Mouse (Mus musculus) testis, adult 2 months (tissue): ENCODE data around the gene Uts2r.
A peak's percentile ranks its signal among the peaks of the same experiment; 100 is the strongest.

ENCODE experiments used
- CTCF ChIP-seq: fragments of 200-500 bp; IDR thresholded peaks from 2 replicates; pipeline ENCODE4 v1.5.1; 2012; ENCODE audit warnings: low read depth, mild to moderate bottlenecking, inconsistent platforms, low read length, moderate library complexity; ENCODE audit not compliant: control insufficient read depth, insufficient read depth, insufficient replicate concordance
- POLR2A ChIP-seq: fragments of 200-500 bp; IDR thresholded peaks from 2 replicates; pipeline ENCODE4 v1.6.1; 2012; ENCODE audit warnings: low read depth, mild to moderate bottlenecking, inconsistent platforms, low read length, moderate library complexity; ENCODE audit not compliant: control insufficient read depth

DNA sequence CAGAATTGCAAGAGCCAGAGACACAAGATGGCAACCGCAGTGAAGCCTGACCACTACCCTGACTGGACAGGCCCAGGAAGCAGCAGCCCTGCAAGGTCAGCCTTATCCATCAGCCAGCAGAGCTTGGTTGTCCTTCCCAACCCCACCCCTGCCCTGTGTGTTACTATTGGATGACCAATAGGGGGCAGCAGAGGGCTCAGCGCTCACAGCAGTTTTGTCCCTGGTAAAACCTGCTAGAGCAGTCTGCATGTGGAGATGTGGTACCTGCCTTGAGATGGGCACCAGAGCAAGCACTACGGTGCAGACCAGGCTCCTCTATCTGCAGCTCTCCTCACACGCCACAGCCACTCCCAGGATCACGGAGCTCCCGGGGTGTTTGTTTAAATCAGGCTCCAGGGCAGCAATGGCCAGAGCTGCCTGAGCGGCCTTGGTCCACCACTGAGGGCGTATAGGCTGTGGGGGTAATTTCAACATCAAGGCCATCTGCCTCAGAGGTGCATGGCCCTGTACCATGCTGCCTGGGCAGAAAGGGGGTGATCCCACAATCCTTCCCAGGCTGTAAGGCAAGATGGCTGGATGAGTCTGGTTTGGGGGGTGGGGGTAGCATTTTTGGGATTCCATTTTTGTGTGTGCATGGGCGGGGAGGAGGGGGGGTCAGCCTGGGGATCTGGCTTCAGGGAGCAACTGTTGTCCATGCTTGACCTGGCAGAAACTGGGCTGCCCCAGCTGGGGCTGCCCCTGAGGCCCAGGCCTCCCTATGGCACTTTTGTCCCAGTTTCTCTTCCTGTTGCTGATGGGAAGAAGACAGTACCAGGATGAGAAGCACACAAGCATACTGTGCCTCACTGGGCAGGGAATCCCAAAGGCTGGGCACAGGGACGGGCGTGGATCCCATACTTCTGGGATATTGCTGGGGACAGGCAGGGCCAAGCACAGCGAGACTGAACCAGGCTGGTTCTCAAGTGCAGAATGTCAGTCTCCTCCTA, 16.5 kb downstream of the Uts2r start:
- TF ChIP-seq POLR2A (no peak), CTCF (peak; percentile 95)
